Mouse (Mus musculus): Measurements from ENCODE around the gene Tmem165.

Gene Tmem165

DNA sequence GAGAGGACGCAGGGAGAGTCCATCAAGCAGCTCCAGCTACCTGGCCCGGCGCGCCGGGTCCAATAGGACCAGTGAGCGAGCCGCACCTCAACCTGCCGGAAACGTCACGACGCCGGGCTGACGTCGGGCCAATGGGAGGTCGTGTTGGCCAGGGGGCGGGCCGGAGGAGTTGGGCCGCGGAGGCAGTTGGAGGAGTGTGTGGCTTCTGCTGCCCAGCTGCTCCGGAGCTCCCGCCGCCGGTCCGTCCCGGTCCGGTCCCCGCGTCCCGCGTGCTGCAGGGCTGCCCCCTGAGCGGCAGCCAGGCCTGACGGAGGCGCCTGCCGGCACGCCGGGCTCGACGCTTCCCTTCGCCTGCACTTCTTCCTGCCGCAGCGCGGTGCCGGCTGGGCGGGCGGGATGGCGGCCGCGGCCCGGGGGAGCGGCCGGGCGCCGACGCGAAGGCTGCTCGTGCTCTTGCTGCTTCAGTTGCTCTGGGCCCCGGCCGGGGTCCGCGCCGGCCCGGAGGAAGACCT lies at the start of gene Tmem165:
Tmem165 (plus strand) TSS at position 131 of the 512 bp plus-strand sequence.
- DNase-seq (ENCODE audit: low read depth), result peak; percentile 83

DNA sequence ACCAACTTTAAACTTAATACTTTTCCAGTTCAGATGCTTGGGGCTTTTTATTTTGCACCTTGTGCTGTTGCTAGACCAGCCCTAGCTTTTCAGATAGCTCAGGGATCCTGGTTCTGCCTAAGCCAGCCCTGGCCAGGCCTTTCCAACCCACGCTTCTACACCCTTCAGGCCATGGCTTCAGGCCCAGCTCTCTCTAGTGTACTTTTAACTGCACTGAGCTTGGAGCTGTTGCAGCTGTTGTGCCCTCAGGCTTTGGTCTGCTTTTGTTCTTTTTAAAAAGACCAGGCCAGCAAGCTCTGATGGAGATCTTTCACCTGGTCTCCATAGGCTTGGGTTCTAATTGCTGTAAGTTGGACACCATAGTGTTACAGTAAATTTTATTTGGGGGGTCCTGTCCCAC lies 48.0 kb upstream of the Tmem165 start:
- DNase-seq (ENCODE audit: low read depth), result no peak

DNA sequence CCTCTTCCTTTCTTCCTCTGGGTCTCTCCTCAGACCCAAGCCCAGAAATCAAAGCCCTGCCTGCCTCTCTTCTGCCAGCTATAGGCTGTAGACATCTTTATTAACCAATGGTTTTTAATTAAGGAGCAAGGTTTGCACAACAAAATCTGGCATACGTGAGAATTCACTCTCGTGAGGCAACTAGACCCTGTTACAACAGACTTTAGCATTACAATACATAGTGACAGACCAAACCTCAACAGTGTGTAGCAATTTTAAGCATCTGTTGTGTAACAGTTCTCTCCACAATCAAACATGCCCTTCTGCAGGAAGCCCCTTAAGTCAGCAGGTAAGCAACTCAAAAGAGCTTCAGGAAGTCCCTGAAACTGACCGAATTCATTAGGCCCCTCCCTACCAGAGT lies 47.4 kb upstream of the Tmem165 start:
- DNase-seq (ENCODE audit: low read depth), result no peak

DNA sequence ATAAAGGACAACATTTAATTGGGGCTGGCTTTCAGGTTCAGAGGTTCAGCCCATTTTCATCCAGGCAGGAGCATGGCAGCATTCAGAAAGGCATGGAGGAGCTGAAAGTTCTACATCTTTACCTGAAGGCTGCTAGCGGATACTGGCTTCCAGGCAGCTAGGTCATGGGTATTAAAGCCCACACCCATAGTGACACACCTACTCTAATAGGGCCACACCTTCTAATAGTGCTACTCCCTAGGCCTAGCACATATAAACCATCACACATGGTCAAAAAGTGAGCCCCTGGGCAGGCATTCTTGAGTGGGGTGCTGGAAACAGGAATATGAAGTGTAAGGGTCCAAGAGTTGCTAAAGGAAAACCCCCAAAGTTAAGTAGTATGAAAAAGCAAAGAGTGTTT lies 46.1 kb upstream of the Tmem165 start:
- DNase-seq (ENCODE audit: low read depth), result no peak

DNA sequence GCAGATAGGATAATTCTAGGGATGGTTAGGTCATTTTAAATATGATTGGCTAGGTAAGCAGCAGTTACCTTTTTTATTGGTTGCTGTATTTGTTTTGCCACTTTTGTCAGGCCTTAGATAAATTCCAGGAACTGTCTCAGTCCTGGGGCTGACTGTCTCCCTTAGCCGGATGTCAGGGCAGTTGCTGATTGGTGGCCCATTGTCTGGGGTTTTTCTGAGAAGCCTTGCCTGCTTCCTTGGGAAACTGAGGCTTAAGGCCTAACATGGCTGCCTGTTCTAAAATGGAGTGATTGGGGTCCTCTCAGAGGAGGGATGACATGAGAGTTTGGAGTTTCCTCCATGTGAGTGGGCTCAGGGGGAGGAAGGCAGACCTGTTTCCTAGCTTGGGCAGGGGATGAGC lies 45.6 kb upstream of the Tmem165 start:
- peak; percentile 83 for DNase-seq (ENCODE audit: low read depth)

DNA sequence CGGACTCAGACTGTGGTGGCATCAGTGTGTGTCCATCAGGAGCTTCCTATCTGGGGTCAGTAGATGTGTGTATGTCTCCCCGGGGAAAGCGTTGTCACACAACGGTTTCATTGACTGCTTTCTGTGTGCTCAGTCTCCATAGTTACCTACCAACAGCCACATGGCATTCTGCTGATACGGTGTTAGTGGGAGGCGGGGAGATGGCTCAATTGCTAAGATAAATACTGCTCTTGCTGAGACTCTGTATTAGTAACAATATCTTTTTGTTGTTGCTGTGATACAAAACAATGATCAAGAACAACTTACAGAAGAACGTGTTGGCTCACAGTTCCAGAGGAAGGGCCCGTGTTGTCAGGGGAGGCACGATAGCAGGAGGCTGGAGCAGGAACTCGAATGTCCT lies 45.2 kb upstream of the Tmem165 start:
- peak; percentile 81 for DNase-seq (ENCODE audit: low read depth)

DNA sequence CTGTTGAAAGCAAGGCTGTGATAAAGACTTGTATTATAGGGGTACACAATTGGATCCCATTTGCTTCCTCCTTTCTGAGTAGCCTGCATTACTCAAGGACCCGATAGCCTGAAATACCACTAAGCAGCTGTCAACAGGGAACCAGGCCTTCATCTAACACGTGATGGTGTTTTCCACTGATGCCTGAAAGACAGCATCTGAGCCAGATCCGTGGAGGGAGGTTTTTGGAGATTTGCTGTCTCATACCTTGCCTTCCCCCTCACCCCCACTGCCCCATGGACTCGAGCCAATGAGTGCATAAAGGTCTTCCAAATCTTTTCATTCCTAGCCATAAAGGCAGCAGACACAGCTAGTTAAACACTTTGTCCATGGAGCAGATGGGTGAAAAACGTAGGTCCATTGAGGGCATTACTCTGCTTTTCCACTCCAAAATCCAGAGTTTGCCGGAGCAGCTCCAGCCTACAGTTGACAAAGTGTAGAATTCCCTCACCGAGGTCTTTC lies 44.5 kb upstream of the Tmem165 start:
- DNase-seq (ENCODE audit: low read depth), result peak; percentile 37

DNA sequence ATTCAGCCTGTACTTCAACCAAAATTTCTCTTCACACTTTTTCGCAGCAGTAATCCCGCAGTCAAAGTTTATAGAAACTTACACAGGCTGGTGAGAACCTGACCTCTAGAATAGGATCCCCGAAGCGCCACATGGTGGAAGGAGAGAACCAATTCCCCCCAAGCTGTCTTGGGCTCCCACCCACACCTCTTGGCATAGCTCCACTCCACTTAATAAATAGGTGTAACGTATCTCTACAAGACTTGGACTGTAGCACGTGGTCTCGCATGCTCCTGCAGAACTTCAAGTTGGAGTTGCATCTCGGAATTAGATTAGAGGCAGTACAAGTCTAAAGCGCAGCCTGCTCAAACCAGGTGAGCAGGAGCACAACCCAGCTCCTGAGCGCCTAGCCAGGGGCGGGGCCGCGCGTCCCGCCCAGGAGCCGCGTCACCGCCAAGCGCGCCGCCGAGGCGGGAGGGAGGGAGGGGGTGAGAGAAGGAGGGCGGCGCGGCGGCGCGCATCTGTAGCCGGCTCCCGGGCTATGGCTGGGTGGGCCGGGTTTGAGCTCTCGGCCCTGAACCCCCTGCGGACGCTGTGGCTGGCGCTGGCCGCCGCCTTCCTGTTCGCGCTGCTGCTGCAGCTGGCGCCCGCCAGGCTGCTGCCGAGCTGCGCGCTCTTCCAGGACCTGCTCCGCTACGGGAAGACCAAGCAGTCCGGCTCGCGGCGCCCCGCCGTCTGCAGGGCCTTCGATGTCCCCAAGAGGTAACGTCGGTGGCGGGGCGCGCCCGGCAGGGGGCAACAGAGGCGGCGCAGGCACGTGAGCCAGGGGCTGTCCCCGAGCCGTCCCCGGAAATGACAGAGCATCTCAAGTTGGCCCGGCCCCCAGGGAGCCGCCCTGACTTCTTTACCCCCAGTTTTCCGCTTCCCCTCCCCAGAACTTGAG lies 43.6 kb upstream of the Tmem165 start, which contains the start of gene Srd5a3:
Srd5a3 (plus strand) TSS at position 464 of the 922 bp plus-strand sequence.
- peak; percentile 90 for DNase-seq (ENCODE audit: low read depth)

DNA sequence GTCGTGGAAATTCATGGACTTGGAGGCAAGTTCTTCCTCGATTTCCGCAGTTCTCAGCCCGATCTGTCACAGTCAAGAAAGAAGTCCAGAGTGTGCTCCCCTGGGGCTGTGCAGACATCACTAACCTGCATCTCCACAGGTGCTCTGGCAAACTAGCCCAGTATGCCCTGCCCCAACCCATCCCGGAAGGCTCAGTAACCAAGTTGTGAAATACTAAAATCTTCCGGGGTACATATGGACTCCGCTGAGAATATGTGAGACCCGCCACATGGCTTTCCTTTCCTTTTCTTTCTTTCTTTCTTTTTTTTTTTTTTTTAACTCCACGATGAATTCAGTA lies 43.0 kb upstream of the Tmem165 start:
- DNase-seq (ENCODE audit: low read depth), result no peak

DNA sequence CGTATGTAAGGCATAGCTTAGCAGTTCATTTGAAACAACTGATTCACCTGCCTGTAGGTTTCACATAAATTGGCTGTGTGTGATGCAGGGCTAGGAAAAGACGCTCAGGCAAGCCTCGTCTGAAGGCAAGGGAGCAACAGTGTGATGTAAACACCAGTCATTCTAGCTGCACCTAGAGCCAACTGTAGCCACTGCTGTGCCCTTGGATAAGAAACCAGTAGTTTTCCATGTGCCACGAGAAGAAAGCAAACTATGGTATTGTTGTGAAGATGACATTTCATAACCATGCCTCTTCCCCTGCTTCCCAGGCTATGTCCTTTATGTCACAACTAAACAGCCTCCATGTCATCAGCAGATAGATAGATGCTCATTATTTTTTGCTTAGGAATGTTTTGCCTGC lies 40.3 kb upstream of the Tmem165 start:
- DNase-seq (ENCODE audit: low read depth), result no peak

DNA sequence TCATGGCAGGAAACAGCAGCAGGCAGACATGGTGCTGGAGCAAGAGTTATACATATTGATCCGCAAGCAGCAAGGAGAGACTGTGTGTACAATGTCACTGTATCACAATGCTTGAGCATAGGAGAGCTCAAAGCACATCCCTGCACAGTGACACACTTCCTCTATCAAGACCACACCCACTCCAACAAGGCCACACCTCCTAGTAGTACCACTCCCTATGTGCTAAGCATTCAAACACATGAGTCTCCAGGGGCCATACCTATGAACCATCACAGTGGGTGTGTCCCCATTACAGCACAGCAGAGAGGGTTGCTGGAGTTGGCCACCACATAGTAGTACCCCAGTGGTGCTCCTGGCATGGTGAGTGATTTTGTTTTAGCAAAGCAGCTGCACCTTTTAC lies 37.3 kb upstream of the Tmem165 start:
- no peak for DNase-seq (ENCODE audit: low read depth)

DNA sequence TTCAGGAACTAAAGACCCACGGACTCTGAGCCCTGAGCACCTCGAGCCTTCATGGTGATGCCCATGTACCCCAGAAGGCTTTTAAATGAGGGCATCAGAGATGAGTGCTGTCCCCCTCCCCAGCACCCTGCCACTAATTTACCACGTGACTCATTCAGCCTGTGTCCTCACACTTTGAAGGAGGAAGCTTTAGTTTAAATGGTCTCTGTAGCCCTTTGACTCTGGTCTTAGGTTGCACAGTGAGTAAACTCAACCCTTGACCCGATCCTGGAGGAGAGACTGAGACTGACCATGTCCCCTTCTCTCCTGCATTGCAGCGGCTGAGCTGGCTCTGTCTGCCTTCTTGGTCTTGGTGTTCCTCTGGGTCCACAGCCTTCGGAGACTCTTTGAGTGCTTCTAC lies 34.2 kb upstream of the Tmem165 start:
- DNase-seq (ENCODE audit: low read depth), result no peak

DNA sequence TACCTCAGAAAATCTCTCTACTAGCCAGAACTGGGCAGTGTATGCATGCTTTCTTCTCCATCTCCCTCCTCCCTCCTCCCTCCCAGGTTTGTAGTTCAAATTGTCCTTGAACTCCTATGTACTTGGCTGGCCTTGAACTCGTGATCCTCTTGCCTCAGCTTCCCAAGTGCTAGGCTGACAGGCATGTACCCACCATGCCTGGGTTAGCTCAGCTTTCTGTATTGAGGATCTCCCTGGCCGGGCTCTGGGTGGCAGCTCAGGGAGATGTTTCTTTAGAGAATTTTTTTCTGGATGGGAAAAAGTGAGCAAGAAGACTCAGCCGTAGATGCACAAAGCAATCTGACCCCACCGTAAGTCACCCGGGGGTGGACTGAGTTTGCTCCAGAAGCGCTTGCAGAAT lies 30.7 kb upstream of the Tmem165 start:
- DNase-seq (ENCODE audit: low read depth), result no peak

DNA sequence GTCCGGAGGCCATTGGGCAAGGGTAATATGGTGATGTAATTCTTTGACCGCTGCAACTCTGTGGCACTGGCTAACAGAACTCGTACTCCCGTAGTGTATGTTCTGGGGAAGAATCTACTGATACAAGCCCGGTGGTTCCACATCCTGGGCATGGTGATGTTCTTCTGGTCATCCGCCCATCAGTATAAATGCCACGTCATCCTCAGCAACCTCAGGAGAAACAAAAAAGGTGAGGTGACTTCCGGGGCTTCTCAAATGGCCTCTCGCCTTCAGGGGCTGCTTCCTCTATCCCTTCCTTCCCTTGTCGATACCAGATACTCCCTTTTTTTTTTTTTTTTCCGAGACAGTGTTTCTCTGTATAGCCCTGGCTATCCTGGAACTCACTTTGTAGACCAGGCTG lies 30.2 kb upstream of the Tmem165 start:
- no peak for DNase-seq (ENCODE audit: low read depth)

DNA sequence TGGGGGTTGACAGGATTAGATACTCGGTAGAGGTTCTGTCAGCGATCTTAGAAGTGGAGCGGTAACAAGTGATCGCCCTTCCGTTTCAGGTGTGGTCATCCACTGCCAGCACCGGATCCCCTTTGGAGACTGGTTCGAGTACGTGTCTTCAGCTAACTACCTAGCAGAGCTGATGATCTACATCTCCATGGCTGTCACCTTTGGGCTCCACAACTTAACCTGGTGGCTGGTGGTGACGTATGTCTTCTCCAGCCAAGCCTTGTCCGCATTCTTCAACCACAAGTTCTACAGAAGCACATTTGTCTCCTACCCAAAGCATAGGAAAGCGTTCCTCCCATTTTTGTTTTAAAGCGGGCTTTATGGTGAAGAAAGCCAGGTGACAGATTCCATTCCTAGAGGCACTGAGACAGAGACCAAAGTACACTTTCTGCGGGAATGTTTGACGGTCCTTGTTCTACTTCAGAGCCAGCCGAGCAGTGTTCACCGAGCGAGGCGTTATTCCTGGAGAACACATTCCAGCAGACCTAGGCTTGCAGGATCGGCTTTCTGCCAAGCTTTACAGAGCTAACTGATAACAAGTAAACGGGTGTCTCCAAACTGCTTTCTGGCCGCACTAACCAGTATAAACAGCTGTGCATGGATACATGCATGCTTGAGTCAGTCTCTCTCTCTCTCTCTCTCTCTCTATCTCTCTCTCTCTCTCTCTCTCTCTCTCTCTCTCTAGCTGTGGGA lies 29.1 kb upstream of the Tmem165 start:
- no peak for DNase-seq (ENCODE audit: low read depth)

DNA sequence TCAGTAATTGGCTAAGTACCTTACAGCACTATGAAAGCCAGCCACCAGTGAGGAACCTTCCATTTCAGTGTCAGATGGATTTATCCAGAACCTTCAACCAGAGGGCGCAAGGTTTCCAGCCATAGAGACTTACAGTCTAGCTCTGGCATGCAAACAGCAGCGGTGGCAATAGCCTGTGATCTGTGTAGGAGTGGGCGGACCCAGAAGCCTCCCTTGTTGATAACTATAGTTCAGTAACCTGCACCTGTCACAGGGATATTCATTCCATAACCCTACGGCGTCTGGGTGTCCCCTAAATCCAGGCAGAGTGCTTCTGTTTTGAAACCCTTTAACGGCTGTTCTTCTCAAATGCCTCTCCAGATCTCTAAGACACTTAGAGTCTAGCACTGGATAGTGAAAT lies 24.1 kb upstream of the Tmem165 start:
- DNase-seq (ENCODE audit: low read depth), result no peak

DNA sequence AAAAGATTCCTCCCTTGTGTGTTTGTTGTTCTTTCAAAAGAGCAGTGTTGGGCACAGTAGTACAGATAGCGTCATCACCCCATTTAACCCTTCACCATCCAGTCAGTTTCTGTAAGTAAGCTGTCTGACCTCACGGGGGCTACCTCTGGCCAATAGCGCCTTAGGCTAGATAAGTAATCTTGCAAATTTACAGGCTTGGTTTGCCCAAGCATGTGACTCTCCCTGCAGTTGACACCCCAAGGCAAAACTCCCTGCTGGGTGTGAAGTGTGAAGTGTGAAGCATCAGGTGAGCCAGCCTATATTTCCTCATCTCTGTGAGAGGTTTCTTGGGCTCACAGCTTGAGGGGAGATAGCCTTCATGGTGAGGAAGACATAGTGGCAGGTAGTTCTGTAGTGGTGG lies 23.6 kb upstream of the Tmem165 start:
- DNase-seq (ENCODE audit: low read depth), result no peak

DNA sequence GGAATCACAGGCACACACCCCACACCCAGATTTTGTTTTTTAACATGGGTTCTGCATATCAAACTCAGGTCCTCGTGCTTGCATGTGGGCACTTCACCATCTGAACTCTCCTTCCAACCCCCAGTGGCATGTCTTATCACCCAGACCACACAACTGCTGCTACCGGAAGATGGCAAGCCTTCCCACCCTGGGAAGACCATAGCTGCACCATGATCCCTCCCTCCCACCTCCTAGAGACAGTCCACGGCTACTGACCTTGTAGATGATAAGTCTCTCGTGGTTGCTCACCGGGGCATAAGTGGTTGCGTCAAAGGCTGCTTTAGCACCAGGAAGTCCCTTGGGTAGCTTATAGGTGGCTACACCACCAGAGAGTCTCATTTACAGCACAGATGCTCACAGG lies 22.2 kb upstream of the Tmem165 start:
- no peak for DNase-seq (ENCODE audit: low read depth)

DNA sequence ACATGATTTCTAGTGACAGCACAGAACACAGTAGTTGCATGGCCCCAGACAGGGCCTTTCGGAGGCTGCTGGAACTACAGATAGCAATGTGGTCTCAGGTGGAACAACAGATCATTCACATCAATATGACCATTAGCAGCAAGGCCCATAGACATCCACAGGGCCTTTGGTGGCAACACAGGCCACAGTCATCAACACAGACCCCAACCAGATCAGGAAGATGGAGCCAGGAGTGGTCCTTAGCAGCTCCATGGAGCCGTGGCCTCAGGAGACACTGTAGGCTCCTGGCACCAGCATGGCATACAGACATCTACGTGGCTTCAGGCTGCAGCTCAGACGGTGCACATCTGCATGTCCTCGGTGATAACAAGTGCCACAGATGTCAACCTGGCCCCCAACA lies 20.8 kb upstream of the Tmem165 start:
- no peak for DNase-seq (ENCODE audit: low read depth)

DNA sequence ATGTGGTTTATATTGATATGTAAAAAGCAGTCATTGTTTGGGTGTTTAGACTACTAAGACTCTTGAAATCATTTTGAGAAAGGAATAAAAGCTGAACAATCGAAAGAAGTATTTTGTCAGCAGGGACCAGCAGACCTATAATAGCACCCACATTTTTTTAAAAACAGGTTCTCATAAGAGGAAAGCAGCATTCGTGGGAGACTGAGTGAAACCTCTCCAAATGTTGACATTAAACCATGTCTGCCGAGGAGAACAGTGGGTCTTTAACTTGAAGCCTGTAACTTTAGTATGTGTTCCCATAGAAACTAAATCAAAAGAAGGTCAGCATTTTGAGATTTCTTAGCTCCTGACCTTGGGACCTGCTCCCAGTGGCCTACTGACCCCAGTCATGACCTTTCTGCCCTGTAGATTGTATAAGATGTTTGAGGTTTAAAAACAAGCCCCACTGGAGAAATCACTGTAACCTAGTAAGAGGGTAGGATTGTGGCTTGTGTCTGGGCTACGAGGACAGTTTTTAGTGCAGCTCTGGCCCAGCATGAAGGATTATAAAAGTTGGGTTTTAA lies 19.8 kb upstream of the Tmem165 start:
- no peak for DNase-seq (ENCODE audit: low read depth)

DNA sequence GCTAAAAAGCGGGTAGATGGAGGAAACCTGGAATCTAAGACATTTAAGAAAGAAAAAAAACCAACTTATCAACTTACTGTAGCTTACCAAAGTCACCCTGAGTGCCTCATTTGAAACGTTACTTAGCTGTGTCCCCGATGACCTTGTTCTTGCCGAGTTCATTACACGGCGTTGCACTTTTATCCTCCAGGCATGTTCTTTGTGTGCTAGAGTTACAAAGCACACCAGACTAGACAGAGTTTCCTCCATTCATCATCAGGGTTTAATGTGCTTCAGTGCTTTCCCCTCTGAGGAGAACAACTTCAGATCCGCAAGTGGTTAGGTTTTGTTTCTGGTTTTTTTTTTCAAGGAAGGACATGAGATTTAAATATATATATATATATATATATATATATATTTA lies 18.9 kb upstream of the Tmem165 start:
- DNase-seq (ENCODE audit: low read depth), result no peak

DNA sequence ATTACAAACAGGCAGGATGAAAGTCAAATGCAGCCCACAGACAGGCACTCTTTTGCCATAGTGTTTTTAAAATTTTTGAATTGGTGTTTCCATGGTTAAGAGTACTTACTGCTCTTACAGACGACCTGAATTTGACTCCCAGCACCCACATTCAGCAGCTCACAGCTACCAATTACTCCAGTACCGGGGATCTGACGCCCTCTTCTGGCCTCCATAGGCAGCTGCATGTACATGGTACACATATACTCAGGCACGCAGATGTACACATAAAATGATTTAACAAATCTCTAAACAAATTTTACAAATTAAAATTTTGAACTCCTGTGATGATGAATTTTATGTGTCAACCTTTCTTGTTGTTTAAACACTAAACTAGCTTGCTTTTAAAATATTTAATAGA lies 13.2 kb upstream of the Tmem165 start:
- DNase-seq (ENCODE audit: low read depth), result no peak

DNA sequence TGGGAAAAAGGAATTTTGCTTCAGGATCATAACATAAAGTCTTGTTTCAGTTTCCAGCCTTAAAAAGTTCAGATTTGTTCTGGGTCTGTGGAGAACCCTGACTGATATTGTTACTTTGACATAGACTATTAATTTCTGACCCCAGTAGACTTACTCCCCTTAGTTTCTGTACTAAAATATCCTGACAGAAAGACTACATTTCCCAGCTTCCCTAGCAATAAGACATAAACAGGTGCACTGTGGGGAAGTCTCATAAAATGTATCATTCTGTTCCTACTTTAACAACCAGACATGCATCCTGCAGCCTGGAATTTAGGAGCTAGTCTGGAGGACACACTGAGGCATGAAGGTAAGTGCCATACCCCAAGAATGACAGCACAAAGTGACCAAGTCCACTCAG lies 12.6 kb upstream of the Tmem165 start:
- no peak for DNase-seq (ENCODE audit: low read depth)
